Mouse (Mus musculus) CD4-positive, CD25-positive, alpha-beta regulatory T cell, adult 4 months (primary cell): Measurements from ENCODE around the gene Yipf3. TPM values are rescaled to one million over a fixed set of nuclear protein-coding genes. Genes with fewer than 3 reads are reported as not detected.

Experiments used
- ATAC-seq: one replicate; pipeline ENCODE4 v1.8.0; 2017
- polyA plus RNA-seq, 2 experiments: library from polyadenylated mRNA; unstranded; fragments of 100-300 nt; shearing (Covaris generic); gene quantifications; one replicate each; pipeline ENCODE4 v1.2.1; 2017

The Yipf3 gene
- polyA plus RNA-seq, 2 experiments from 2014 or later, result 43.4 to 51.9 TPM

DNA sequence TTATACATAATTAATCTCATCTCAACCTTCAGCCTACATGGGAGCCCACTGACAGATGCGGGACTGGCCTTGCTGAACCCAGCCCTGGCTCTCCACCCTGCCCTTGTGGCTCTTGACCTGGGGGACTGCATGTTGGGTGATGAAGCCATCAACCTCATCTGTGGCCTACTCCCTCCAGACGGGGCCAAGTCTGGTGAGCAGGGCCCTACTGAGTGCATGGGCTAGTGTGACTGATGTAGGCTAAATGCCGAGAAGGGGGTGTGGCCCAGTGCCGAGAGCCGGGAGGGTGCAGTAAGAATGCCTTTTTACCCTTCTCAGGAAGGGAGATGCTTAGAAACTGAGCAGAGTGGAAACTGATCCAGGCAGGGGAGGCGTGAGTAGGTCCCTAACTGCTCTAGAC is 7.3 kb downstream of the Yipf3 start:
- no peak for ATAC-seq

DNA sequence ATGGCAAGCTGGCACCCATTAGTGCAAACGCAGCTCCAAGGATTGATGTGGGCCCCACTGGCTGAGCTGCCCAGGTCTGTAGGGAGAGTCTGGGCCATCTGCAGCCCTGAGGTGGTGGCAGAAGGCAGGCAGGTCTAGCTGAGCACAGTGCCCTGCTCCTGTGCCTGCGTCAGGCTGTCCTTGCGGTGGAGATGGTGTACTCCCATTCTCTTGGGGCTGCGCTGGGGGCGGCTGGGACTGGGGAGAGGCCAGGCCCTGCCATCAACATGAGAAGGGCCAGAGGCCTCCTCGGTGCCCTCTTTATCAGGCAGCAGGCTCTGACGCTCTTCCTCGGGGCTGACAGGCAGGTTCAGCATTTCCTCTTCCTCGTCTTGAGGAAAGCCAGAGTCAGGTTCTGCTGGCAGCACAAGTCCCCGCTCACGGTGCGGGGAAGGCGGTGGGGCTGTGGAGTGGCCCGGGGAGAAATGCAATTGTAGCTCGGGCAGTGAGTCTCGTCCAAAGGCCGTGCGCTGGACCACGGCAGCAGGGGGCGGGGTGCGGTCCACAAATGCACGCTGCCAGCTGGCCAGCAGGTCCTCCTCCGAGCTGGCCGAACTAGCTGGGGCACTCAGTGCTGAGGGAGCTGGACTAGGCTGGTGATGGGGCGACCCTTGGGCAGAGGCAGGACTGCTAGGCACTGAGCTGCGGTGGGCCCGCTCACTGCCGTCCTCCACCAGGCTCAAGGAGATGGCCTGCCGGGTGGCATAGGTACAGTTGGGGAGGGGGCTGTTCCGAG is 10.6 kb downstream of the Yipf3 start:
- ATAC-seq, result no peak

DNA sequence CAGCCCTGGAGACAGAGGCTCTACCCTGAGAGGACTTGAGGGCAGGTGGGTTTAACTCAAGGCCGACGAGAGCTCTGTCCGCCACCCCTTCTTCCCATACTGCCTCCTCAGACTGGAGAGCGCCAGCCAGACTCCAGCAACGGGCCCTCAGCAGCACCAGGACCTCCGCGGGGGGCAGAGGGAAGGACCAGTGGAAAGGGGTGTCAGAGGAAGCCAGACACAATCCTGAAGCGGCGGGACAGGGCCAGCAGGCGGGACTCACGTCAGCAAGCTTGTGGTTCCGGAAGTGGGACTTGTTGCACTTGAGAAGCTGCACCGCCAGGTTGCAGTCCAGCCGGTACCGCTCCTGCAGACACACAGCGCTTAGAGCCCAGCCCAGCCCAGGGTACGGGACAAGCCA is 11.8 kb downstream of the Yipf3 start:
- no peak for ATAC-seq

DNA sequence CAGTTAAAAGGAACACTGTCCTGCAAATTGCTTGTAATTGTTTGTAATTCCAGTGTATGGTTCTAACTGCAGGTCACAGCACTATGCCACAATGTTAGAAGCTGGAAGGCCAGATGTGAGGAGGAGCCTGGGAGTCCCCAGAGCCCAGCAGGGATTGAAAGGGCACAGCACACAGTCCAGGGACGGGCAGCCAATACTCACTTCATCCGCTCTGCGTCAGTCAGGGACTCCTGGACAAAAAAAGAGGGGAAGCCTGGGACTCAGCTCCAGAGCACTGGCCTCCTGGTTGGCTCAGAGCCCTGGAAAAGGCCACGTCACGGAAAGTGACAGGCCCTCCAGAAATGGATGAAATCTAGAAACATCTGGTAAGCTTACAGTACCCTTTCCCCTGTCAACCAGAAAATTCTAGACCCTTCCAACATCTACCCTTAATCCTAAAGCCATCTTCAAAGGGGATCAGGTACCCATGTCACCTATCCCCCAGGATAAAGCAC is 14.4 kb downstream of the Yipf3 start:
- ATAC-seq, result no peak

DNA sequence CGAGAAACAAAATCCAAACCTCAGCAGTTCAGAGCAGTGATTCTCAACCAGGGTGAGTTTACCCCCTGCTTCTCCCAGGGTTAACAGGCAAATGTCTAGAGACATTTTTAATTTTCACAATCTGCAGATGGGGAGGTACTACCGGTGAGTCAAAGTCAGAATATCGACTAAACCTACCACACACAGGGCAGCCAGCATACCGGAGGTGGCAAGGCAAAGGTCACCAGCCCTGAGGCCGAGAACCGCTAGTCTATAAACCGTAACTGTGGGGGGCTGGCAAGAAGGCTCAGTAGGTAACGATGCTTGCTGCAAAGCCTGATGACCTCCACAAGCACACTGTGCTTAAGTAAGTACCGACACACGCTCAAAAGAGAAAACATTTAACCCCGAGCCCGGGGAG is 17.6 kb downstream of the Yipf3 start:
- ATAC-seq, result no peak

DNA sequence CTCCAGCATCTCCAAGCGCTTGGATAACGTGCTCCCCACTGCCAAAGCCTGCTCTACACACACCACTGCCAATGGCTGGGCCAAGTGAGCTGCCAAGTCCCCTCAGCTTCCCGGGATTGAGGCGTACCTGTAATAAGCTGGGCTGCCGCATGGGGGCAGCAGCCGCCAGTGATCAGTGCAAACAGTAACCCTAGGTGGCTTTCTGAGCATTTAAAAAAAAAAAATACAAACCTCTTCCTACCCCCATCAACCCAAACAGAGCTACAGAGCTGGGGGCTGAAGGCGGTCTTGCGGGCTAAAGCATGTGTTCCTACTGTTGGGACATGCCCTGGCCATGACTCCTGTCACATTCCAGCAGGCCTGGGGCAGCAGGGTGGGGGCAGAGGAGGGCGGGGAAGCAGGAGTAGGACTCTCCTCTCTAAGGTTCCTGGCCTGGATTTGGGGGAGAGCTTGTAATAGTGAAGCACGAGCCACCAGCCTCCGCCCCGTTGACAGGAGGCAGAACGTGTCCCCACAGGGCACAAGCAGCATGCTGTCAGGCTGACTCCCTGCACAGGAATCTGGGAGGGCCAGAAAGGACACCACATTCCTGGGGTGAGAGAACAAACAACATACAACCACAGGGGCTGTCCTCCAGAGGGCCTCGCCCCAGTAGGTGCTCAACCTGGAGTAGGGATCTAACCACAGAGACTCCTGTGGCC is 18.2 kb downstream of the Yipf3 start:
- peak; percentile 62 for ATAC-seq

DNA sequence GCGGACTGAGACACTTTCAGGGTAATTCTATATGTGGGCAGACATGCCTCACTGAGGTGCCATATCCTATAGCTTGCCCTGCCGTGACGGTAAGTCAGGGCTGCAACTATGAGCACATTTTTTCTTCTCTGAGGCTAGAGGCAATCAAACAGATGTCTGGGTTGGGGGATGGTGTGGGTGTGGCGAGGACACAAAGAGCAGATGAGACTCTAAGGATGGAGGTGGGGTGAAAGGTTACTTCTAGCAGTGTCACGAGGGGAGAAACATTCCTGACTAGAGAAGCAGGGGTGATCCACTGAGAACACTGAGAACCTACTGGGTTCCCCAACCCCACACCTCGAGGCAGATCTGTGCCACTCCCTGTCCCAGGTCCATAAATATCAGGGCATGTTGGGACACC is 19.1 kb downstream of the Yipf3 start:
- no peak for ATAC-seq

DNA sequence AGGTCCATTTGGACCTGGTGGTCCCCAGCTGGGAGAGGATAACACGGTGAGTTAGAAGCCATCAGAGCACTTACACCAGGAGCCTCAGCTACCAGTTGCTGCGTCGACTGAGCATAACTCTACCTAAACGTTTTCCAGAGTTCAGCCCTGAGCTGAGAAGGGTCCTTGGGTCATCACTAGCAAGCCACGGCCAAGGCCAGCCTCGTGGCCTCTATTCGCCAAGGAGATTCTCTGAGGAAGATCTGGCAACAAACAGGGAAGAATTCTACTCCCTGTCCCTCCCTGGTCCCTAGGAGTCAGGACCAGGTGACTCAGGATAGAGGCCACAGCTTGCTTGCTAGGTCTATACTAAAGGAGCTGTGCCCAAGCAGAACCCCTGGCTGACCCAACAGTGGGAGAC is 19.6 kb downstream of the Yipf3 start:
- ATAC-seq, result no peak

DNA sequence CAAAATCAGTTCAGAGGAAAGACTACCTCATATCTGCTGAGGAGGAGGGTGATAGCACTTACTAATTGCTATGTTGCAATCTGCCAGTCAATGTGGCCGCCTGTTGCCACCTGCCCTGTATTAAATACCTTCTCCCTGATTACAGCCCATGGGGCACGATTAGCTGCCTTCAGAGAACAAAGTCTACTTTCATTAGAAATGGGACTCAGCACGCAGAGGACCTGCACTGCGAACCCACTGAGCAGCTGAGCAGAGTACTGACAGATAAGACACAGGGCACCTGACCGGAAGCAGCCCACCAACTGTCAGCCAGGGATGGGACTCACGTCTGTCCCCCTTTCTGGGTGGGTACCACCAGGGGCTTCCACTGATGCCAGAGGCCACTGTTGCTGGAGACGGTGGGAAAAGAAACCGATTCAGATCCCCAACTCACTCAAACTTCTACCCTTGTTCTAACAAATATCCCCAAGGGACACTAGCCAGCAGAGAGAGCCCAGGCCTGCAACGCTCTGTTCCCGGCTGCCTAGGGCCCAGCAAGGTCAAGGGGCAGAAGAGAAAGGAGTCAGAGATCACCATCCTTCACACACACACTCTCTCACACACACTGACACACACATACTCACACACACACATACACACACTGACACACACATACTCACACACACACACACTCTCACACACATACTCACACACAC is 20.3 kb downstream of the Yipf3 start:
- ATAC-seq, result no peak

DNA sequence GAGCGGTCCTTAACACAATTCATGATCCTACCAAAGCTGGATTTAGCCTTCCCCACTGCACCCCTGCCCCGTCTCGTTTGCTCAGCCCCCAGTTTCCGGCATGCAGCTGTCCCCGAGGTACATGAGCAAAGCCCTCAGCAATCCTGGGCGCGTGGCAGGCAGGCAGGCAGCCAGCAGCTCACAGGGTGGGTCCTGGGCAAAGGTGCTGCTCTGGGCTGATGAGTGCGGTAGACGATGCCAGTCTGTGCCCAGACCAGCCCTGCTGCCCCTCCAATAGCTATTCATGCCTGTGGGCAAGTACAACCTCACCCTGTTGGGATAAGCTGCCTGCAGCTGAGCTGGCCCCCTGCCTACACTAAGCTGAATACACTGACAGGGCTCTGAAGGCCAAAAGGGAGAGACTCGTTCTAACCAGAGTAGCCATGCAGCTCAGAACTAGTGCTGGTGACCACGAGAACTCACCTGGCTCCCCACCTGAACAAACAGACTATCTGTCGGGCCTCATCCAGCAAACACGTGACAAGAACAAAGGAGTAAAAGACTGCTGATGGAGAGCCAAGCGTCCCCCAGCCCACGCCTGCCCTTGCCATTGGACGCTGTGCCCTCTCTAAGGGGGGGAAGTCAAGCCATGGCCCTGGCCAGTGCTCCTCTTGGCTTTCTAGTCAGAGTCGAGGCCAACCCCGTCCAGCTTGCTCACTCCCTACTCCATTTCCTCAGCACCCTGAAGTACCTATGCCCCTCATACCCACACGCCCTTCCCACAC is 22.1 kb downstream of the Yipf3 start:
- ATAC-seq, result no peak

DNA sequence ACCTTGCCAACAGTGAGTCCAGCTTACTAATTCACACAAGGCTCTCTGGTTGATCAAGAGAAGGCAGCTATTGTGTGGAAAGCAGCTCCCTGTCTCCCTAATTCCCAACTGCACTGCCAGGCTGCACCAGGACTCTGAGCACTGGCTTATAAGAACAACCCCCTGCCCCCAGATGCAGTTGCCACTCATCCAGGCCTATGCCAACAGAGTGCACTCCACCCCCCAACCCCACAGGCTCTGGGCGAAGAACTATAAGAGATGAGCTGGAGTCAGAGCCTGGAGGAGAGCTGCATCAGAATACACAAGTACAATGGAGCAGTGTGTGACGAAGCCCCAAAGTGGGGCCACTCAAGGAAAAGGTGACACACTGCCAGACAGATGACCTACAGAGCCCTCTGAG is 24.2 kb downstream of the Yipf3 start:
- no peak for ATAC-seq

DNA sequence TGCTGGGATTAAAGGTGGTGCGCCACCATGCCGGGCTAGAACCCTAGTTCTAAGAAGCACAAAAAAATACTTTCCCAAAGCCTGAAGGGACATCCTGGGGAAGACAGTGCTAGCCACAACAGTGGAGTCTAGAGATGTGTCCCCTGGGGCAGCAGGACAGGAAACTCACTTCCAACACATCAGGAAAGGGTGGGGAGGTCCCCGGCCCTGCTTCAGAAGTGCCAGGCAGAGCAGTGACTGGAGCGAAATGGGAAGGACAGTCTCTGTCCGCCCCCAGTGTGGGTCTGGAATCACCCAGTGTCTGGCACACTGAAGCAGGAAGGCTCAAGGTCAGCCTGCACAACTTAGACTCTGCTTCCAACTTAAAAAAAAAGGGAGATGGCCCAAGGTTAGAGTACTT is 24.8 kb downstream of the Yipf3 start:
- no peak for ATAC-seq

DNA sequence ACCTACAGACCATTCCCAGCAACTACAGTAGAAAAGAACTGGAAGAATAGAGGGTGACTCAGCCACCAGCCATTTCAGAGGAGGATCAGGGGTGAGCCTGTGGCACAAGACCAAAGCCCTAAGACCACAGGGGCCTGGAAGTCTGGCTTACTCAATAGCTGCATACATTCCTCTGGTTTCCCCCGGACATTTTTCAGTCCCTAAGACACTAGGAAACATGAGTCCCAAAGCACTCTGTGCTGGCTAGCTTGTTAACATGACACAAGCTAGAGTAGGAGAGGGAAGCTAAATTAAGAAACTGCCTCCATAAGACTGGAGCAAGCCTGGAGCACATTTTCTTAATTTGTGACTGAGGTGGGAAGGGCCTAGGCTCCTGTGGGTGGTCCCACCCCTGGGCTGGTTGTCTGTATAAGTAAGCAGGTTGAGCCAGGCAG is 25.9 kb downstream of the Yipf3 start:
- no peak for ATAC-seq

DNA sequence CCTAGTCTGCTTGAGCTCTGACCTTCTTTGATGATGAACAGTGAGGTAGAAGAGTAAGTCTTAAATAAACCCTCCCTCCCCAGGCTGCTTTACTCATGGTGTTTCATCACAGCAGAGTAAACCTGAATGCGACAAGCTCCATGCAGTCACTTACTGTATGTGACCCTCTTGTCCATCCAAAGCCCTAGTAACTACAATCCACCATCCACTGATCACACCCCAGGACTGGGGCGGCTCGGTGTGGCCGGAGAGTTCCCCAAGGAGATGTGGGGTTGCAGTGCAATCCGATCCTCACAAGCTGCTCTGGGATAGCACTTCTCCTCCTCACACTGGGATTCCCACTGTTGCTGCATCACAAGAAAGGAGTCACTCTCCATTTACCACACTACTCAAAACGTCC is 26.6 kb downstream of the Yipf3 start:
- ATAC-seq, result no peak

DNA sequence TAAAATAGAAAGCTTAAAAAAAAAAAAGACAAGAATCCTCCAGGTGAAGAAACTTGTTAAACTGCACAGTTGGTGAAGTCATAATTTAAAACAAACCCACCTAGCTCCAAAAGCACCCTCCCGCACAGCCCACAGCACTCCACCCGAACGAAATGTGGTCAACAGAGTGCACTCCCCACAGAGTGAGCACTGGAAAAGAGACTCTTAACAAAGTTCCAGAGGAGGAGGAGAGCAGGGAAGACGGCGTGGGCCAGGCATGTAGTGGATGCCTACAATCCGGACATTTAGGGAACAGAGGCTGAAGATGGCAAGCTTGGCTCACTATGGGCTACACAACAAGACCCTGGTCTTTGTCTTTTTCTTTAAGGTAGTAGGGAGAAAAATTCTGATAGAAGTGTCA is 27.2 kb downstream of the Yipf3 start:
- no peak for ATAC-seq

DNA sequence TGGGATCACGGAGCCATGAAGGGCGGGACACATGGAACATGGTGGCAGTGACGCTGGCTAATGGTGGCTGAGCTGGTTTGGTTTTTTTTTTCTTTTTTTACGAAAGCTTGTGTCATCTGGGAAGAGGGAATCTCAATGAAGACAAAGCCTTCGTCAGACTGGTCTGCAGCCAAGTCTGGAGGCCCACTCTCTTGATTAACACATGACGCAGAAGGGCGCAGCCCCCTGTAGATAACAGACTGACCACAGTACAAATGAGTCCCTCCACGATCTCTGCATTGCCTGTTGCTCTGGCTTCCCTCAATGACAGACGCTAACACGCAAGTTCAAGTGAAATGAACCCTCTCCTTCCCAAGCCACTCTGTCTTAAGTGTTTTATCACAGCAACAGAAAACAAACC is 27.6 kb downstream of the Yipf3 start:
- no peak for ATAC-seq

DNA sequence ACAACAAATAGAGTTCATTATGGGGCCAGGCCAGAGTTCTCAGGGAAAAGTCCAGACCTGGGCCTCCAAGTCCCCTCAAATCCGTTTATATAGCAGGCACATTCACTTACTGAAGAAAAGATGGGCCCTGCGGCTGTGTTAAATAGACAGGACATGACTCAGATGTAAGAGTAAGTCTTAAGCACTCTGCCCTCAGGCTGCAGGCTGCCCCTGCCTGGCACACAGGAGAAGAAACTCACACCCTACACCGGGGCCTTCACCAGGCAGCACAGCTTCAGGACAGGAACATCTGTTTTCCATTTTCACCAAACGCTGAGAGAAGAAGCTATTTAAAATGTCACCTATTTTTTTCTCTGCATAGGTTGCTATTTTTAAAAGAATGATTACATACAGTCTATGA is 29.7 kb downstream of the Yipf3 start:
- no peak for ATAC-seq

DNA sequence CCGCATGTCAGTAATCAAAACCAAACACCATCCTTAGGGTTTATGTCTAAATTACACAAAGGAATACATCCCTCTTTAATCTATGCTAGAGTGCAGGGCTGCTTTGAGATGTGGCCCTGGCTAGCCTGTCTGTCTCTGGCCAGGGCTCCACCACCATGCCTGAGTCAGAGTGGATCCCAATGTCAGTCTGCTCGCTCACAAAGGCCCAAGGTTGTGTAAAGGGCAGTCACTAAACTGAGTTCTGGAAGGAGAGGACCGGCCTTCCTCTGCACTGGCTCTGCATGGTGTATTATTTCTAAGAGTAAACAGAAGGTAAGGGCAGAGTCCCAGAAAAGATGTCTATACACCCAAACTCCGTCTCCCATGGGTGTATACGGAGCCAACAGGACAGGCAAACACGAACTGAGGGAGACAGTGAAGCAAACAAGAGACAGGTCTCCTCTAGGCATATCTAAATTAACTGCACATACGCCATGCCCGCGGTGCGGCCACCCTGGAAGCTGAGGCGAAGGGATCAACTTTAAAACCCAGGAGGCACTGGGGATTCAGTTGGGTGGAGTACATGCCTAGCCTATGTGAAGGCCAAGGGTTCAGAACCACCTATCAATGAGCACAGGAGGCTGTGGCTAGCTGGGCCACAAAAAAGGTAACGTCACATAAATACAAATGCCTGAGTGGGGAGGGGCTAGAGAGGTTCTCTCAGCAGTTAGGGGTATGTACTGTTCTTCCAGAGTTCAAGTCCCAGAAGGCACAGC is 30.3 kb downstream of the Yipf3 start:
- ATAC-seq, result no peak

DNA sequence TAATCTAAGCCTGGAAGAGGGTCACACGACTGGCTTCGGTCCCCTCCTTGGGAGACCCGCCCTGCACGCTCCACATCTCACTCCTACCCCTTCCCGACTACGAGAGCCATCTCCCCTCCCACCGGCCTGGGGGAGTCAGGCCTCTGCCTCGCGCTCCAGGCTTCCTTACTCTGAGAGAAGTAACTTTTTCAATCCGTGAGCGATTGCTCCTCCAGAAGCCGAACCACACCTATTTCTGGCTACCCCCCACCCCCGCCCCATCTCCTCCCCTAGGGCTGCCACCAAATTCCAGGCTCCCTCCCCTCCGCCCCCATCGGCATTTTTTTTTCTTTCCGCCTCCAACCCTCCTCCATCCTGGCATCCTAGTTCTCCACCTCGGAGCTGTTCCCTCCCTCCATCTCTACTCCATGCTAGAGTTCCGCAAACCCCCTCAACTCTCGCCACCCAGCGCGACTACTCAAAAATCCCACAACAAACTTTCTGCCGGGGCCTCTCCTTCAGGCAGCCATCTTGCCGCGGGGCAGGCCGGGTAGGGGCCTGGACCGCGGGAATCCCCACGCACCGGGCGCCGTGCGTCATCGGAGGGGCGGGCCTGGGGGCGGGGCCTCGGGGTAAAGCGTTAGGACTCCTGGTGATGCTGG is 34.7 kb downstream of the Yipf3 start, which contains the start of gene Tjap1:
TSS of gene Tjap1 (minus strand) at position 544 of the 641 bp plus-strand sequence.
- ATAC-seq, result peak; percentile 94

DNA sequence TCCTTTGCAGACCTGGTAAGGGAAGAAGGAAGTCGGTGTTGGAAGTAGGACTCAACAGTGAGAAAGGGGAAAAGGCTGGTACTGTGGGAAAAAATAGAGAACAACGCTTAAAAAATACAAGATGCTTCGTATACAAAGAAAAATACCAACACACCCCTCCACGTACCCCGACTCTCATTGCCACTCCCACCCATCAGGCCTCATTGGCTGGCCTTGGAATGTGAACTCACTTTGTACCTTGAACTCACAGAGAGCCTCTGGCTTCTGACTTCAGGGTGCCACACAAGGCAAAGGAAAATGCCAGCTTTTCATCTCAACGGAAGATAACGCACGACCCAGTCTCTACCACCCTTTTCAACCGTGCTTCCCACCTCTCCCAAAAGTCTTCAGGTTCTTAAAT is 35.3 kb downstream of the Yipf3 start:
- ATAC-seq, result peak; percentile 37

DNA sequence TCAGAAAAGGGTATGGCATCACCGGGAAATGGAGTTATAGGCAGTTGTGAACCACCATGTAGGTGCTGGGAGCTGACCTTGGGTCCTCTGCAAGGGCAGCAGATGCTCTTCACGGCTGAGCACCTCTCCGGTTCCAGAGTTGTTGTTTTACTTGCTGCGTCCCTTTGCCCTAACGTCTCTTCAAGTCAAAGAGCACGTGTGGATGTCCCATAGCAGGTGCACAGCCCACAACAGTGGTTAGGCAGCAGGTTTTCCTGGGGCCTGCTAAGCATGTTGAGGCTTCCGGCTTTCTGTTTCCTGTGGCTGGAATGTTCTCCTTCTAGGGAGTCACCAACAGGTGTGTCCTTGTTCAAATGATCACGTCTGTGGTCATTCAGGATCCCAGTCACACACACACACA is 36.0 kb downstream of the Yipf3 start:
- ATAC-seq, result no peak
